Mouse (Mus musculus) urinary bladder, postnatal 36 days (tissue): Measurements from ENCODE around the gene Itgam.
"Not testable (repeated sequence)": the region's sequence is repeated elsewhere in the genome, so short reads cannot be mapped to it uniquely, and the experiment has no call there.

Experiments
- DNase-seq, 2 experiments: peaks; one replicate each; pipeline ENCODE4 v3.0.0; 2022; ENCODE audit warnings: low spot score in 2 of 2, mixed read lengths in 1 of 2

Itgam gene

GRCm38 (mm10) chr7:128132148-128132547 is 69.7 kb downstream of the Itgam start:
- no peak for DNase-seq

GRCm38 (mm10) chr7:128133596-128133995 is 71.2 kb downstream of the Itgam start:
- no peak for DNase-seq

GRCm38 (mm10) chr7:128136927-128137326 is 74.5 kb downstream of the Itgam start:
- no peak for DNase-seq

- no peak for DNase-seq
Measured at GRCm38 (mm10) chr7:128139611-128140010, 77.2 kb downstream of the Itgam start.

- DNase-seq = no peak
Measured at GRCm38 (mm10) chr7:128150970-128151369, 88.5 kb downstream of the Itgam start.

- DNase-seq = no peak
Measured at GRCm38 (mm10) chr7:128154076-128154475, 91.6 kb downstream of the Itgam start, which contains the start of gene Itgad. Itgad (plus strand) TSS chr7:128154376.

GRCm38 (mm10) chr7:128154924-128155323 is 92.5 kb downstream of the Itgam start:
- no peak for DNase-seq

GRCm38 (mm10) chr7:128158688-128159354 is 96.4 kb downstream of the Itgam start:
- not testable (repeated sequence) for DNase-seq

GRCm38 (mm10) chr7:128164001-128164400 is 101.6 kb downstream of the Itgam start:
- DNase-seq = no peak

GRCm38 (mm10) chr7:128166391-128166790 is 104.0 kb downstream of the Itgam start:
- DNase-seq = no peak
